Mouse (Mus musculus): ENCODE data around the gene Creb3l2. TPM values are rescaled to one million over a fixed set of nuclear protein-coding genes. Genes with fewer than 3 reads are reported as not detected.

Gene Creb3l2
- polyA plus RNA-seq, 1 experiment from 2014 or later: 28.7 TPM

- no peak for ATAC-seq (ENCODE audit: insufficient number of reproducible peaks, insufficient read depth, low FRiP score, low read depth)
Measured at GRCm38 (mm10) chr6:37439676-37440490, 2.1 kb downstream of the Creb3l2 start.

DNA sequence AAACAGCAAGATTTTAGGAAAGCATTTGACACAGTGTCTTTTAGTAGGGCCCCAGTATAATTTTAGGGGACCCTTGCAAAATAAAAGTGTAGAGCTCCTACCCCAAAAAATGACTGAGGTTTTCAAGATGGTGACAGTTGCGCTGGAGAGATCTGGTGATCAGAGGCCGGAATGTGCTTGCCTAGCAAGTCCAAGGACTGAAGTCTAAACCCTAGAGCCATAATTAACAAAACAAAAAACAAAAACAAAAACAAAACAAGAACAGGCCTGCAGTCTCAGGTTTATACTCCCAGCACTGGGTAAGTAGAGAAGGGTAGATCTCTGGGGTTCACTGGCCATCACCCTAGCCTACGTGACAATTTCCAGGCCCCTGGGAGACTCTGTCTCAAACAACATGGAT, 3.4 kb downstream of the Creb3l2 start:
- H3K4me1 ChIP-seq (ENCODE audit: control insufficient read depth, insufficient read depth, low read length): peaks cover 49% of the 10 kb centered on the region
- WGBS: 91% methylated on average over 3 of the region's 3 CpGs
- no peak overlapping the region for H3K27ac ChIP-seq (ENCODE audit: low read length)
- peaks cover 6% of the 10 kb centered on the region; the same call in 1 of the 2 replicates for H3K36me3 ChIP-seq (ENCODE audit: control insufficient read depth, insufficient read depth, low read length)
- no peaks in the 10 kb centered on the region for H3K27me3 ChIP-seq (ENCODE audit: control insufficient read depth, insufficient read depth, low read length)
- peak overlapping the region; percentile 76; the same call in 1 of the 2 replicates for H3K4me2 ChIP-seq (replicated peaks; ENCODE audit: low read depth, low read length)
- no peaks in the 10 kb centered on the region for H3K9me3 ChIP-seq (ENCODE audit: control insufficient read depth, low read depth, low read length)
- no peak overlapping the region for H3K9ac ChIP-seq (replicated peaks; ENCODE audit: low read depth, low read length)
- ATAC-seq (ENCODE audit: insufficient number of reproducible peaks, insufficient read depth, low FRiP score, low read depth): no peak
- H3K4me3 ChIP-seq (ENCODE audit: low read depth, low read length): no peak overlapping the region

More at GRCm38 (mm10) chr6:37439676-37440490, 2.1 kb downstream of the Creb3l2 start:
- 30% methylated on average over 13 of the region's 13 CpGs for WGBS
- Histone ChIP-seq H3K36me3 (ENCODE audit: control insufficient read depth, insufficient read depth, low read length) (peaks cover 6% of the 10 kb centered on the region; the same call in 1 of the 2 replicates), H3K27ac (ENCODE audit: low read length) (peak overlapping the region; percentile 82), H3K4me3 (ENCODE audit: low read depth, low read length) (peak overlapping the region; percentile 60), H3K4me2 (replicated peaks; ENCODE audit: low read depth, low read length) (peak overlapping the region; percentile 76), H3K9ac (replicated peaks; ENCODE audit: low read depth, low read length) (peak overlapping the region; percentile 78), H3K9me3 (ENCODE audit: control insufficient read depth, low read depth, low read length) (no peaks in the 10 kb centered on the region), H3K4me1 (ENCODE audit: control insufficient read depth, insufficient read depth, low read length) (peaks cover 41% of the 10 kb centered on the region), H3K27me3 (ENCODE audit: control insufficient read depth, insufficient read depth, low read length) (no peaks in the 10 kb centered on the region)

GRCm38 (mm10) chr6:37437086-37437485, 4.9 kb downstream of the Creb3l2 start:
- peaks cover 59% of the 10 kb centered on the region for H3K4me1 ChIP-seq (ENCODE audit: control insufficient read depth, insufficient read depth, low read length)
- H3K27ac ChIP-seq (ENCODE audit: low read length): no peak overlapping the region
- H3K27me3 ChIP-seq (ENCODE audit: control insufficient read depth, insufficient read depth, low read length): no peaks in the 10 kb centered on the region
- 84% methylated on average over 13 of the region's 13 CpGs for WGBS
- ATAC-seq (ENCODE audit: insufficient number of reproducible peaks, insufficient read depth, low FRiP score, low read depth): no peak
- no peaks in the 10 kb centered on the region for H3K9me3 ChIP-seq (ENCODE audit: control insufficient read depth, low read depth, low read length)
- no peak overlapping the region for H3K9ac ChIP-seq (replicated peaks; ENCODE audit: low read depth, low read length)
- H3K4me3 ChIP-seq (ENCODE audit: low read depth, low read length): no peak overlapping the region
- no peak overlapping the region for H3K4me2 ChIP-seq (replicated peaks; ENCODE audit: low read depth, low read length)
- H3K36me3 ChIP-seq (ENCODE audit: control insufficient read depth, insufficient read depth, low read length): peaks cover 6% of the 10 kb centered on the region; the same call in 1 of the 2 replicates

DNA sequence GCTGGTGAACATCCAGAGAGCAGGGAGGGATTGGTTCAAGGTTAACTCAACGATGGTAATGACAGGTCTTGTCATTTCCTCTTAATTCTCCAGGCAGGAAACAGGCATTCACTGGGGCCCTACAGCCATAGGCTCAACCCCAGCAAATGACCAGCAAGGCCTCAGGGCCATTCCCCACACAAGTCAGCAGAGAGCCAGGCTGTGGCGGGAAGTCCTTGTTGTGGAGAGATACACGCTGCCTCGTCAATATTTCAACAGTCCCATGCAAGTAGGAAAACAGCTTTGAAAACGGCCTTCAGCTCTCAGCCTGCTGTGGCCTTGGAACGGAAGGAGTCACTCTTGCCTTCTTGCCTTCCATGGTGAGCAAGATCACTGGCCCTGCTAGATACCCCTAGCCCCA, 6.6 kb downstream of the Creb3l2 start:
- 65% methylated on average over 6 of the region's 6 CpGs for WGBS
- Histone ChIP-seq H3K9me3 (ENCODE audit: control insufficient read depth, low read depth, low read length) (no peaks in the 10 kb centered on the region), H3K4me3 (ENCODE audit: low read depth, low read length) (no peak overlapping the region), H3K9ac (replicated peaks; ENCODE audit: low read depth, low read length) (no peak overlapping the region), H3K27ac (ENCODE audit: low read length) (peak overlapping the region; percentile 21; the same call in 1 of the 2 replicates), H3K27me3 (ENCODE audit: control insufficient read depth, insufficient read depth, low read length) (no peaks in the 10 kb centered on the region), H3K4me2 (replicated peaks; ENCODE audit: low read depth, low read length) (no peak overlapping the region), H3K36me3 (ENCODE audit: control insufficient read depth, insufficient read depth, low read length) (peaks cover 6% of the 10 kb centered on the region; the same call in 1 of the 2 replicates), H3K4me1 (ENCODE audit: control insufficient read depth, insufficient read depth, low read length) (peaks cover 73% of the 10 kb centered on the region)
- ATAC-seq (ENCODE audit: insufficient number of reproducible peaks, insufficient read depth, low FRiP score, low read depth): no peak

DNA sequence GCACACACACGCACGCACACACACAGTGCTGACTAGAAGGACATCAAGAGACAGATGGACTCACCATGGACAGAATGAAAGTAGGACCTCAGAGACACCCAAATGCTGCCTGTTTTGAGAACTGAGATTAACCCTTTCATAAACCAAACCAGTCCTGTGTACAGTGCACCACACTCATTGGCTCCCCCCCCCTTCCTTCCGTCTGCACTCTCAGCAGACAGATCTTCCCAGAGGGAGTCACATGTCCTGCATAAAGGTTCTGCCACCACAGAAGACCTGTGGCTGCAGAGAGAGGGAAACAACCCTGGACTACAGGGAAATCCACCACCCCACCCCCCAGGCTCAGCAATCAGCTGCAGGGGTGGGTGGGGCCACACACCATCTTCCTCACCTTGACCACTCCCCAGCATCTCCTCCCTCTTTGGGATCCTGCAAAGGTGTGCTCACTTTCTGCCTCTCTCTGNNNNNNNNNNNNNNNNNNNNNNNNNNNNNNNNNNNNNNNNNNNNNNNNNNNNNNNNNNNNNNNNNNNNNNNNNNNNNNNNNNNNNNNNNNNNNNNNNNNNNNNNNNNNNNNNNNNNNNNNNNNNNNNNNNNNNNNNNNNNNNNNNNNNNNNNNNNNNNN, 12.0 kb downstream of the Creb3l2 start:
- Histone ChIP-seq H3K36me3 (ENCODE audit: control insufficient read depth, insufficient read depth, low read length) (peaks cover 3% of the 10 kb centered on the region; the same call in 1 of the 2 replicates), H3K4me1 (ENCODE audit: control insufficient read depth, insufficient read depth, low read length) (peaks cover 63% of the 10 kb centered on the region), H3K4me2 (replicated peaks; ENCODE audit: low read depth, low read length) (peak overlapping the region; percentile 35; the same call in 1 of the 2 replicates), H3K9me3 (ENCODE audit: control insufficient read depth, low read depth, low read length) (no peaks in the 10 kb centered on the region), H3K9ac (replicated peaks; ENCODE audit: low read depth, low read length) (no peak overlapping the region), H3K27ac (ENCODE audit: low read length) (peak overlapping the region; percentile 98), H3K27me3 (ENCODE audit: control insufficient read depth, insufficient read depth, low read length) (no peaks in the 10 kb centered on the region), H3K4me3 (ENCODE audit: low read depth, low read length) (no peak overlapping the region)
- WGBS: 81% methylated on average over 3 of the region's 3 CpGs
- no peak for ATAC-seq (ENCODE audit: insufficient number of reproducible peaks, insufficient read depth, low FRiP score, low read depth)

DNA sequence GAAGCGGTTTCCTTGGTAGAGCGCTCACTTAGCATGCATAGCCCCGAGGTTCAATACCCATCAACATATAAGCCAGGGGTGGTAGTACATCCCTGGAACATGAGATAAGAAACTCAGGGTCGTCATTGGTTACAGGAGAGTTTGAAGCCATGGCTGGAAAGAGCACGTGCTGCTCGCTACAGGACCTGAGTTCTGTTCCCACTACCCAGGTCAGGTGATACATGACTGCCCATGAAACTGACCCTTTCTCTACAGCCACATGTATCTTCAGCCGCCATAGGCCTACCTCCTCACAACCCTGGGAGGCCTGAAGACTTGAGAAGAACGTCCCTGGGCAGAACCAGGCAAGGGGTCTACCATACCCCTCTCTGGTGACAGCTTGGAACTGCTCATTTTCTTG, 13.0 kb downstream of the Creb3l2 start:
- no peaks in the 10 kb centered on the region for H3K9me3 ChIP-seq (ENCODE audit: control insufficient read depth, low read depth, low read length)
- H3K27ac ChIP-seq (ENCODE audit: low read length): peak overlapping the region; percentile 68
- H3K4me3 ChIP-seq (ENCODE audit: low read depth, low read length): no peak overlapping the region
- H3K4me2 ChIP-seq (replicated peaks; ENCODE audit: low read depth, low read length): no peak overlapping the region
- H3K4me1 ChIP-seq (ENCODE audit: control insufficient read depth, insufficient read depth, low read length): peaks cover 64% of the 10 kb centered on the region
- 82% methylated on average over 8 of the region's 8 CpGs for WGBS
- no peak overlapping the region for H3K9ac ChIP-seq (replicated peaks; ENCODE audit: low read depth, low read length)
- peaks cover 3% of the 10 kb centered on the region; the same call in 1 of the 2 replicates for H3K36me3 ChIP-seq (ENCODE audit: control insufficient read depth, insufficient read depth, low read length)
- no peaks in the 10 kb centered on the region for H3K27me3 ChIP-seq (ENCODE audit: control insufficient read depth, insufficient read depth, low read length)
- no peak for ATAC-seq (ENCODE audit: insufficient number of reproducible peaks, insufficient read depth, low FRiP score, low read depth)

DNA sequence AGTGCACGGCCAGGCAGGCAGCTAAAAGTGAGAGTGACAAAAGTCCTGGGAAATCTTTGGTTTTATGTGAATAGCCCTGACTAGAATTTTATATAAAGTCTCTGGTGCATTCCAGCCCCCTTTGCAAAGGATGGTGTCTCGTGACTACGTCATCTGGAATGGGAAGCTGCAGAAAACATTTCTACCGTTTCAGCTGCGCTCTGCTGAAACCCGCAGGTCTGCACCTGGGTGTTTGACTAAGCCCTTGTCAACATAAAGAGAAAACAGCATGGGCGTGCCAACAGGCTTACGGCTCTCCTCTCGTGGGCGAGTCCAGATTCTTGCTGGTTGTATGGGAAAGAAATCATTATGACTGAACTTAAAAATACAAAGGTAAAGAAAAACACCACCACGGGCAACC, 13.9 kb downstream of the Creb3l2 start:
- H3K4me3 ChIP-seq (ENCODE audit: low read depth, low read length): no peak overlapping the region
- ATAC-seq (ENCODE audit: insufficient number of reproducible peaks, insufficient read depth, low FRiP score, low read depth): no peak
- peaks cover 61% of the 10 kb centered on the region for H3K4me1 ChIP-seq (ENCODE audit: control insufficient read depth, insufficient read depth, low read length)
- H3K4me2 ChIP-seq (replicated peaks; ENCODE audit: low read depth, low read length): no peak overlapping the region
- H3K27me3 ChIP-seq (ENCODE audit: control insufficient read depth, insufficient read depth, low read length): no peaks in the 10 kb centered on the region
- no peak overlapping the region for H3K9ac ChIP-seq (replicated peaks; ENCODE audit: low read depth, low read length)
- 60% methylated on average over 11 of the region's 11 CpGs for WGBS
- H3K9me3 ChIP-seq (ENCODE audit: control insufficient read depth, low read depth, low read length): no peaks in the 10 kb centered on the region
- H3K27ac ChIP-seq (ENCODE audit: low read length): peak overlapping the region; percentile 68
- H3K36me3 ChIP-seq (ENCODE audit: control insufficient read depth, insufficient read depth, low read length): peaks cover 3% of the 10 kb centered on the region; the same call in 1 of the 2 replicates

DNA sequence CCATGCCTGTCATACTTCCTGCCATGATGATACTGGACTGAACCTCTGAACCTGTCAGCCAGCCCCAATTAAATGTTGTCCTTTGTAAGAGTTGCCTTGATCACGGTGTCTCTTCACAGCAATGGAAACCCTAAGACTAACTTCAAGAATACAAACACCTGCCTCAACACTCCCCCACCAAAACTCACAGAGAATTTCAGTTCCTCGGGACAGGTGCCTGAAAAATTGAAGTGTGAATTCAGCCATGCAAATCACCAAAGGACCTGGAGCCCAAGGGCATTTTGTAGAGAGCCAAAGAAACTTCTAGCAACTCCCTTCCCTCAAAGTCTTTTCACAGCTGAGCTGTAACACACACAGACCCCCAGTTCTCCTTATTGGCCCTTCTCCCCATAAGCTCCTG, 15.3 kb downstream of the Creb3l2 start:
- Histone ChIP-seq H3K4me2 (replicated peaks; ENCODE audit: low read depth, low read length) (no peak overlapping the region), H3K27ac (ENCODE audit: low read length) (no peak overlapping the region), H3K4me3 (ENCODE audit: low read depth, low read length) (no peak overlapping the region), H3K36me3 (ENCODE audit: control insufficient read depth, insufficient read depth, low read length) (peaks cover 3% of the 10 kb centered on the region; the same call in 1 of the 2 replicates), H3K4me1 (ENCODE audit: control insufficient read depth, insufficient read depth, low read length) (peaks cover 49% of the 10 kb centered on the region), H3K9me3 (ENCODE audit: control insufficient read depth, low read depth, low read length) (no peaks in the 10 kb centered on the region), H3K9ac (replicated peaks; ENCODE audit: low read depth, low read length) (no peak overlapping the region), H3K27me3 (ENCODE audit: control insufficient read depth, insufficient read depth, low read length) (no peaks in the 10 kb centered on the region)
- 89% methylated on average over 2 of the region's 2 CpGs for WGBS
- no peak for ATAC-seq (ENCODE audit: insufficient number of reproducible peaks, insufficient read depth, low FRiP score, low read depth)

All from stomach, embryonic 14.5 days (tissue).